Mouse (Mus musculus): ENCODE data around the gene Ltc4s.

The Ltc4s gene

DNA sequence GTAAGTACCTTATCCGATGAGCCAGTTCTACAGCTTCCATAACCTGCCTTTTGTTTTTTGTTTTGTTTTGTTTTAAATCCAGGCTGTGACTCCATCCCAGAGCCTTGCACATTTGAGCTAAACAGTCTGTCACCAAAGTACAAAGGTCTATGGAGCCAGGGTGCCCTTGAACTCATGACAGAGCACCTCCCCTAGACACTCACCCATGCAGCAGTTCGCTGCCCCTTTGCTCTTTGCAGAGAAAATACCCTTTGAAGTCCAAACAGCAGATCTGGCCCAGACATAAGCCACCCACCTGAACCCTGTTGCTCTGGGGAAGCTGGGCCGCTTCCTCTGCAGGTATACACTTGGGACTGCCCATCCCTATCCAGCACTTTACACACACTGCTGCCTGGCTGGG is 36.8 kb downstream of the Ltc4s start:
- DNase-seq (ENCODE audit: extremely low read depth, low read depth): no peak

DNA sequence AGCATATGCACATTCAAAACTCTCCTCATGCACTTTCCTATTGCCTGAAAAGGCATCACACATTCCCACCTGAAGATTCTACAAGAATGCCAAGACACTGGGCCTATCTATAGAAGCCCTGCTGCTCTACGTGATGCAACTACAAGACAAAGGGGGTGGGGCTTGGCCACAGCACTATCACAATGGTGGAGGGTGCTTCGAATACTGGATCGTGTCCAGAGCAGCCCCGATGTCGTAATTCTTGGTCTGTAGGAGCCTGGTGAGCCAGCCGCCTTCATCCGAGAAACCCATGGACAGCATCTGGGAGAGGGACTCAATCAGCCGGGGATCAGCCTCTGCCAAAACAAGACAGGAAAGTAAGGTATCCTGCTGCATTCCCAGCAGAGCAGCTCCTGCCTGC is 37.8 kb downstream of the Ltc4s start:
- DNase-seq (ENCODE audit: extremely low read depth, low read depth): no peak

DNA sequence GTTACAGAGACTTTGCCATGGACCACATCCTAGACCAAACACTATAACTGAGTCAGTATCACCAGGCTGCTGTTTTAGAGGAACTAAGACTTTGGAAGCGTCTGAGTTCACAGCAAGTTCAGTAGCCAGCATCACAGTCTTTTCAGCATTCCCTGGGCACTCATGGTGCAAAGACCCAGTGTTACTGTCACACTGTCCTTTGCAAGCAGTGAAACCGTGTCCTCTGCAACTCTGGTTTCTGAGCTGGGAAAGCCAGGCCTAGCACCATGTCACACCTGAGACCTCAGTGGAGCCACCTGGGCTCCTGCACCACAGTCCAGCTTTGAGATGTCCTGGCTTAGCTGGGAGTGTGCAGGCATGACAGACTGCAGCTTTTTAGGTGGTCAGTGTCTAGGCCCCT is 39.5 kb downstream of the Ltc4s start:
- DNase-seq (ENCODE audit: extremely low read depth, low read depth): no peak

DNA sequence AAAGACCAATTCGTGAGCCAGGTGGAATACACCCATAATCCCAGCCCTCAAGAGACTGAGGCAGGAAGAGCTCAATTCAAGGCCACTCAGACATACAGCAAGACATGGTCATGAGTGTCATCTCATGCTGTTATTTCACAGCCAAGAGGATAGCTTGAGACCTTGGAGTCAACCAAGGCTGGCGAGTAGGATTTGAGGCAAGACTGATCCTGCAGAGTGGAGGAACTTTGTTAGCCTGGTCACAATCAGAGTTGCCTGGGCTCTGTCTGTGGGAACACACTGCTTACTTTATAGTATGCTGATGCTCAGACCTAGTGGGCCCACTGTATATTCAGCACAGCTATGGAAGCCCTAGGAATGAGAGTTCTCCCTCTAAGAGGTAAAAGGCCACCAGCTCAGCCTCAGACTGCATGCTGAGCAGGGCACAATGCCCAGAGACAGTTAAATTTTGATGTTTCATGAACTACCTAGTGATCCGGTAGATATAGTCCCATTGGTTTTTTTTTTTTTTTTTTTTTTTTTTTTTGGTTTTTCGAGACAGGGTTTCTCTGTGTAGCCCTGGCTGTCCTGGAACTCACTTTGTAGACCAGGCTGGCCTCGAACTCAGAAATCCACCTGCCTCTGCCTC is 40.1 kb downstream of the Ltc4s start:
- no peak for DNase-seq (ENCODE audit: extremely low read depth, low read depth)

DNA sequence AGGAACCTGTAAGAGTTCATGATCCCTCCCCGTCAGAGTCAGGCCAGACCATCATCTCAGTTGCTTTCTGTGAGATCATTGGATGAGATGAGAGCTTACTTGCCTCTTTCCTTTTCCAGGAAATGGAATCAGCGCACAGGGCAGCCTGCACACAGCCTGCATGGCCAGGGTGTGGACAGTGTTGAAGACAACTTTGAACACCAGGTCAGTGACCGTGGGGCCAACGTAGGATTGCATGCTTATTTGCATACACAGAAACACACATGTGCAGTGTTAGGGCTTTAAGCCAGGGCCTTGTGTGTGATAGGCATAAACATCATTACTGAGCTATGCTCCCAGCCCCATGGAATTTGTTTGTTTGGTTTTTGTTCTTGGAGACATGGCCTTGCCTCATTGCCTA is 40.9 kb downstream of the Ltc4s start:
- no peak for DNase-seq (ENCODE audit: extremely low read depth, low read depth)

DNA sequence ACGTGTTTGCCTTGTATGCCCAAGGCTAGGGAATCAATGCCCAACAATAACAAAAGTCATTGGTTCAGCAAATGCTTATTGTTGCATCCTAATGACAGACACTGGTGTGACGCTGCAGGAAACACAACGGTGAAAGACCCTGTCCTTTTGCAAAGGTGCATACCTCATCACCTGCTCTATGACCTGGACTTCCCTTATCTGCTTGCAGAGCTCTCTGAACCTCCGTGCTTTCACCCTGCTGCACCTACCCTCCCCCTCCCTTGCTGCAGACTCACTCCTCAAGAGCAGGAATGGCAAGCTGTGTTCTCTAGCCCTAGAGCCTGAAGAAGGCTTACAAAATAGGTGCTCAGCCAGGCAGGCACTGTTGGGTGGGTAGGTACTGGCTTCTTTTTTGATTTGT is 43.6 kb downstream of the Ltc4s start:
- DNase-seq (ENCODE audit: extremely low read depth, low read depth): no peak

DNA sequence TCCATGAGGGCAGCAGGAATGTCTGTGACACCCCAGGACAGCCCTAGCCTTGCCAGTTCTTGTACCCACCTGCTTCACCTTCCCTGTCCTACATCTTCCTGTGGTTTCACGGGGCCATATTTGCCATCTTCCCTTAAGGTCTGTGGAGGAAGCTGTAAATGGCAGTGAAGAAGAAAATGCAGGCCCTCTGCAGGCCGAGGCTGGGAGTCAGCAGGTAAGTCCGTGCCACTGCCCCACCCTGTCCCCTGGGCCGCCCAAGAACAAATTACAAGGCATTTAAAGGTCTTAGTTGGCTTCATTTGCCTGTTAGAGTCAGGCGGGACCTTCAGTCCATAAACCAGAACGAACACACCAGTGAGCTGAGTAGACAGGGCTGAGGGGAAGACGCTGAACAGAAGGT is 44.3 kb downstream of the Ltc4s start:
- no peak for DNase-seq (ENCODE audit: extremely low read depth, low read depth)

DNA sequence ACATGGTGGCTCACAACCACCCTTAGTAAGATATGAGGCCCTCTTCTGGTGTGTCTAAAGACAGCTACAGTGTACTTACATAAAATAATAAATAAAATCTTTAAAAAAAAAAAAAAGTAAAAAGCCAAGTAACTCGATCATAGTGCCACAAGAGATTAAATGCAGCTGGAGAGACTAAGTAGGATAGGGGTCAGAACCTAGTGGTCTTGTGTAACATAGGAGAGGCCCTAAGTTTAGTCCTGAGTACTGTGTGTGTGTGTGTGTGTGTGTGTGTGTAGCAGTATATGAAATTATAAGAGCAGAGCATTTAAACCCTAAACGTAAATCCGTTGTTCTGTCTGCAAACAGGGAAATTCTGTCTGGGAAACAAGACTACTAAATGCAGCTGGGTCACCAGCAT is 46.1 kb downstream of the Ltc4s start:
- DNase-seq (ENCODE audit: extremely low read depth, low read depth): no peak

DNA sequence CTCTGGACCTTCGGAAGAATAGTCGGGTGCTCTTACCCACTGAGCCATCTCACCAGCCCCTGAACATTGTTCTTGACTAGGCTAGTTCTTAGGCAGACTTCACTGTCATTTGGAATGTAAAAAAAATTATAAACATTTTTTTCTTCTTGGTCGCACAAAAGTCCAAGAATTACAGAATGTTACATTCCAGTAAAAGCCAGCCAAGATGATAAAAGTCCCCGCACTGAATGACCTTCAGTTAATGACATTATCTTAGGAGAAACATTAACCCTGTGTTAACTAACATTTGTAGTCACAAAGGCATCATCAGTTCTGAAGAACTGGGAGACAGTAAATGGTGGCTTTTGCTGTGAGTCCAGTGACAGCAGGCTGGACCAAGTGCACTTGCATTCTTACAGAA is 48.1 kb downstream of the Ltc4s start:
- no peak for DNase-seq (ENCODE audit: extremely low read depth, low read depth)

DNA sequence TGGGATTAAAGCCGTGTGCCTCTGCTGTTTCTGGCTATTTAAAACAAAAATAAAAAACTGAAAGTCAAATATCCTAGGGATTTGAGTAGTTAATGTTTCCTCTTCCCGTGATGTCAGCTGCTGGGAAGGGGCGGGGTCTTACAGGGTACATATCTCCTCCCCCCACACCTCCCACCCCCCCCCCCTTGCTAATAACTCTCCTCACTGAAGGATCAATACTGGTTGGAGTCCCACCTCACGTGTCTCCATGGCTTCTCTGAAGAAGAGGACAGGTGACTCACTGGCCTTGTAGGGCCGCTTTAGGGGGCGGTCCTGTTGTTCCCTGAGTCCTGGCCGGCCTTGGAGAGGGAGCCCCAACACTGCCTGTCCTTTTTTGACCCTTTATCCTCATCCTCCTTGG is 49.7 kb downstream of the Ltc4s start:
- no peak for DNase-seq (ENCODE audit: extremely low read depth, low read depth)

All from MEL-GATA-1-ER (cell line).